ENCODE assay signal across 18 mouse cellular contexts in the genomic region with DNA sequence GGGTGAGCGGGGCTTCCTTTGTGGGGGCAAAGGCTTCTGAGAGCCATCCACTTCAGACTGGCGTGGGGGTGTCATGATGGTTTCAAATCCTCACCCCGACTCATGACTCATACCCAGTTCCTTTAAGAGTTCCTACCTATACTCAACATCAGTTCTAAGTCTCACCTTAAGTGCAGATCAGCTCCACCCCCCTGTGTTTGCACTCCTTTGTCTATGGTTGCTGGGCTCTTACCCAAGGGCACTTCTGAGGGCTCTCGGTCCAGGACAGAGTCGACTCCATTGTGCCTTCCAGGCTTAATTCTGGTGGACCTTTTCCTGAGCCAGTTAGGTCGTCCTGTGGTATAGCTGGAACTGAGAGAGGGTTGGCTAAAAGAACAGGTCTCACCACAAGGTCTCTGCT. TPM values are rescaled to one million over a fixed set of nuclear protein-coding genes. Genes with fewer than 3 reads are reported as not detected.
A peak's percentile ranks its signal among the peaks of the same experiment; 100 is the strongest.
DNase-seq lines count a peak whose midpoint lies in the region; ATAC-seq and TF ChIP-seq lines count a peak whose summit lies in the region.
"Had no signal": no experiment of that assay in that cellular context is flagged by ENCODE, and none has a peak within 500 bp of the region (broad histone marks: within the 10 kb centered on the region; RNA-seq: fewer than 3 reads in every experiment).

No protein-coding gene starts in this region.

- H3K36me3 ChIP-seq in lung, embryonic 15.5 days = peaks cover 74% of the 10 kb centered on the region
- peaks cover 27% of the 10 kb centered on the region for H3K36me3 ChIP-seq in stomach, postnatal 0 days (ENCODE audit: control insufficient read depth, insufficient read depth, low read length)
- H3K36me3 ChIP-seq in forebrain, embryonic 10.5 days (replicated peaks) = peaks cover 99% of the 10 kb centered on the region

- WGBS in lung, embryonic 15.5 days = 63% methylated on average over 6 of the region's 6 CpGs
- 68% methylated on average over 6 of the region's 6 CpGs for WGBS in stomach, postnatal 0 days
- WGBS in forebrain, embryonic 10.5 days = 89% methylated on average over 6 of the region's 6 CpGs

- no peak for TF ChIP-seq CTCF in stomach, postnatal 0 days (IDR thresholded peaks at IDR 0.05; ENCODE audit: low read depth)

- H3K27ac ChIP-seq in lung, embryonic 15.5 days = no peak overlapping the region
- no peak overlapping the region for H3K27ac ChIP-seq in stomach, postnatal 0 days (replicated peaks)
- H3K27ac ChIP-seq in forebrain, embryonic 10.5 days = no peak overlapping the region
- H3K27ac ChIP-seq: embryonic facial prominence, embryonic 15.5 days; forebrain, embryonic 15.5 days; heart, embryonic 13.5 days; hindbrain, embryonic 15.5 days had no signal

- DNase-seq in lung, adult 18-20 months = peak; percentile 81 to 88
- DNase-seq in lung, postnatal 14 days = peak; percentile 46
- DNase-seq in stomach, postnatal 0 days (ENCODE audit: low spot score) = peak; percentile 60
- DNase-seq in forebrain, embryonic 10.5 days (ENCODE audit: extremely low spot score, low spot score) = no peak
- no peak for DNase-seq in embryo, embryonic 11 days
- DNase-seq: adrenal gland, postnatal 25 days; cerebellum, adult 2 months; gastrocnemius, postnatal 10 days; heart, postnatal 36 days had no signal

- H3K9me3 ChIP-seq in lung, embryonic 15.5 days = no peaks in the 10 kb centered on the region
- no peaks in the 10 kb centered on the region for H3K9me3 ChIP-seq in stomach, postnatal 0 days (ENCODE audit: control insufficient read depth, low read length)
- H3K9me3 ChIP-seq in forebrain, embryonic 10.5 days = peaks cover 13% of the 10 kb centered on the region; the same call in 1 of the 2 replicates
- H3K9me3 ChIP-seq: embryonic facial prominence, embryonic 15.5 days; forebrain, embryonic 15.5 days; hindbrain, embryonic 15.5 days had no signal

- no peak overlapping the region for H3K4me3 ChIP-seq in lung, embryonic 15.5 days
- H3K4me3 ChIP-seq in stomach, postnatal 0 days (ENCODE audit: low read depth, low read length) = no peak overlapping the region
- H3K4me3 ChIP-seq in forebrain, embryonic 10.5 days = no peak overlapping the region
- H3K4me3 ChIP-seq: embryonic facial prominence, embryonic 15.5 days; erythroblast, embryonic 14.5 days; forebrain, embryonic 15.5 days; heart, embryonic 13.5 days; hindbrain, embryonic 15.5 days had no signal

- H3K4me2 ChIP-seq in lung, embryonic 15.5 days = no peak overlapping the region
- no peak overlapping the region for H3K4me2 ChIP-seq in stomach, postnatal 0 days (replicated peaks; ENCODE audit: low read depth)
- H3K4me2 ChIP-seq: embryonic facial prominence, embryonic 15.5 days; forebrain, embryonic 15.5 days; heart, embryonic 13.5 days; hindbrain, embryonic 15.5 days had no signal

- ATAC-seq in lung, embryonic 15.5 days (ENCODE audit: borderline replicate concordance, extremely low read depth, low FRiP score, low TSS enrichment) = peak; percentile 41
- peak; percentile 65 for ATAC-seq in stomach, postnatal 0 days (ENCODE audit: low FRiP score, low TSS enrichment)
- ATAC-seq: activated CD4-positive, CD25-positive, alpha-beta regulatory T cell, adult 4 months; forebrain, embryonic 15.5 days; Patski had no signal

- H3K9ac ChIP-seq in lung, embryonic 15.5 days = no peak overlapping the region
- H3K9ac ChIP-seq in stomach, postnatal 0 days (ENCODE audit: low read length) = no peak overlapping the region
- H3K9ac ChIP-seq: embryonic facial prominence, embryonic 15.5 days; forebrain, embryonic 15.5 days; heart, embryonic 13.5 days; hindbrain, embryonic 15.5 days had no signal

- peaks cover 5% of the 10 kb centered on the region; the same call in 1 of the 2 replicates for H3K4me1 ChIP-seq in lung, embryonic 15.5 days
- no peaks in the 10 kb centered on the region for H3K4me1 ChIP-seq in stomach, postnatal 0 days (replicated peaks; ENCODE audit: control insufficient read depth, insufficient read depth)
- H3K4me1 ChIP-seq in forebrain, embryonic 10.5 days = no peaks in the 10 kb centered on the region
- H3K4me1 ChIP-seq: embryonic facial prominence, embryonic 15.5 days; forebrain, embryonic 15.5 days; heart, embryonic 13.5 days; hindbrain, embryonic 15.5 days had no signal

- TF ChIP-seq EP300 in stomach, postnatal 0 days (optimal IDR thresholded peaks at IDR 0.05) = no peak

- no peaks in the 10 kb centered on the region for H3K27me3 ChIP-seq in lung, embryonic 15.5 days
- no peaks in the 10 kb centered on the region for H3K27me3 ChIP-seq in stomach, postnatal 0 days (ENCODE audit: control insufficient read depth, insufficient read depth, low read length)
- H3K27me3 ChIP-seq in forebrain, embryonic 10.5 days (ENCODE audit: poor library complexity, severe bottlenecking) = no peaks in the 10 kb centered on the region
- H3K27me3 ChIP-seq: embryonic facial prominence, embryonic 15.5 days; forebrain, embryonic 15.5 days; heart, embryonic 13.5 days; hindbrain, embryonic 15.5 days; Patski had no signal

RNA-seq across cellular contexts. Expression of a gene that starts 8.4 kb away (rescaled TPM):
- polyA plus RNA-seq in lung, embryonic 15.5 days (2015; fragmentation: Nextera tagmentation; extraction: Ambion mirVana) = 12.1 and 12.2 TPM in 2 replicates
- 3.6 and 3.7 TPM in 2 replicates for polyA plus RNA-seq in stomach, postnatal 0 days (2015; fragmentation: Nextera tagmentation; extraction: Ambion mirVana)
- polyA plus RNA-seq in forebrain, embryonic 10.5 days (2016; fragmentation: Nextera tagmentation; extraction: Ambion mirVana) = 30.6 and 33.0 TPM in 2 replicates

RNA-seq across cellular contexts. Expression of a gene that starts 18.6 kb away (rescaled TPM):
- polyA plus RNA-seq in lung, embryonic 15.5 days (2015; fragmentation: Nextera tagmentation; extraction: Ambion mirVana) = 46.9 and 49.0 TPM in 2 replicates
- polyA plus RNA-seq in stomach, postnatal 0 days (2015; fragmentation: Nextera tagmentation; extraction: Ambion mirVana) = 17.1 and 18.7 TPM in 2 replicates
- 60.5 and 62.8 TPM in 2 replicates for polyA plus RNA-seq in forebrain, embryonic 10.5 days (2016; fragmentation: Nextera tagmentation; extraction: Ambion mirVana)

RNA-seq across cellular contexts. Expression of a gene that starts 18.8 kb away (rescaled TPM):
- polyA plus RNA-seq in lung, embryonic 15.5 days (2015; fragmentation: Nextera tagmentation; extraction: Ambion mirVana) = 12.8 and 15.7 TPM in 2 replicates
- polyA plus RNA-seq in stomach, postnatal 0 days (2015; fragmentation: Nextera tagmentation; extraction: Ambion mirVana) = 3.5 and 3.6 TPM in 2 replicates
- 12.2 and 12.8 TPM in 2 replicates for polyA plus RNA-seq in forebrain, embryonic 10.5 days (2016; fragmentation: Nextera tagmentation; extraction: Ambion mirVana)

RNA-seq across cellular contexts. Expression of a gene that starts 34.0 kb away (rescaled TPM):
- 34.0 and 40.5 TPM in 2 replicates for polyA plus RNA-seq in lung, embryonic 15.5 days (2015; fragmentation: Nextera tagmentation; extraction: Ambion mirVana)
- polyA plus RNA-seq in stomach, postnatal 0 days (2015; fragmentation: Nextera tagmentation; extraction: Ambion mirVana) = 22.6 and 24.3 TPM in 2 replicates
- 42.4 and 45.0 TPM in 2 replicates for polyA plus RNA-seq in forebrain, embryonic 10.5 days (2016; fragmentation: Nextera tagmentation; extraction: Ambion mirVana)

RNA-seq across cellular contexts. Expression of a gene that starts 46.0 kb away (rescaled TPM):
- polyA plus RNA-seq in lung, embryonic 15.5 days (2015; fragmentation: Nextera tagmentation; extraction: Ambion mirVana) = 4.7 and 7.7 TPM in 2 replicates
- 22.7 and 24.3 TPM in 2 replicates for polyA plus RNA-seq in stomach, postnatal 0 days (2015; fragmentation: Nextera tagmentation; extraction: Ambion mirVana)
- 6.2 TPM in 2 replicates for polyA plus RNA-seq in forebrain, embryonic 10.5 days (2016; fragmentation: Nextera tagmentation; extraction: Ambion mirVana)
- polyA plus RNA-seq: cerebellum, adult 2 months; frontal cortex, adult 2 months; Patski had no signal

Comparison
In these comparisons a context has a peak if more than half of its experiments do, and no peak if none do; other contexts are left out.
1. DNase-seq: peak in lung, adult 18-20 months (2 of 2), lung, postnatal 14 days (single experiment) and stomach, postnatal 0 days (single experiment); none in forebrain, embryonic 10.5 days (single experiment) and embryo, embryonic 11 days (single experiment).